35 mouse cellular contexts compared by ENCODE assay signal in genomic region chr2:165380050-165380449, GRCm38 (mm10). TPM values are rescaled to one million over a fixed set of nuclear protein-coding genes. Genes with fewer than 3 reads are reported as not detected.
"Had no signal": no experiment of that assay in that cellular context is flagged by ENCODE, and none has a peak within 500 bp of the region (broad histone marks: within the 10 kb centered on the region; RNA-seq: fewer than 3 reads in every experiment).

No protein-coding gene starts in this region.

- DNase-seq: gastrocnemius, postnatal 14 days; gastrocnemius, postnatal 36 days; heart, adult 11 months; heart, adult 2 months; heart, postnatal 14 days; heart, postnatal 36 days; kidney, adult 18-20 months; kidney, adult 8-10 months; kidney, postnatal 10 days; kidney, postnatal 4 days; left cerebral cortex, postnatal 4 days had no signal

- ATAC-seq: hindbrain, embryonic 16.5 days; inflammation-experienced regulatory T-cells, adult 6 months; intestine, embryonic 15.5 days; intestine, postnatal 0 days; liver, embryonic 12.5 days had no signal

- H3K27ac ChIP-seq: heart, adult 2 months; heart, embryonic 13.5 days; heart, embryonic 15.5 days; hindbrain, embryonic 14.5 days; intestine, embryonic 15.5 days; layer of hippocampus, adult 2 months; left cerebral cortex, adult 2 months; limb, embryonic 13.5 days; limb, embryonic 15.5 days; liver, embryonic 12.5 days had no signal

- H3K4me3 ChIP-seq: heart, adult 2 months; heart, embryonic 13.5 days; heart, embryonic 15.5 days; intestine, embryonic 15.5 days; layer of hippocampus, adult 2 months; left cerebral cortex, adult 2 months; limb, embryonic 13.5 days; limb, embryonic 15.5 days; liver, embryonic 12.5 days had no signal

- H3K4me2 ChIP-seq: heart, embryonic 11.5 days; heart, embryonic 13.5 days; heart, embryonic 15.5 days; hindbrain, embryonic 14.5 days; intestine, embryonic 15.5 days; limb, embryonic 13.5 days; limb, embryonic 15.5 days; liver, embryonic 12.5 days had no signal

- H3K27me3 ChIP-seq: heart, embryonic 13.5 days; heart, embryonic 15.5 days; intestine, embryonic 15.5 days; limb, embryonic 13.5 days; limb, embryonic 15.5 days; liver, embryonic 12.5 days had no signal

- H3K4me1 ChIP-seq: intestine, embryonic 15.5 days; limb, embryonic 13.5 days; limb, embryonic 15.5 days had no signal

- H3K9ac ChIP-seq: heart, embryonic 13.5 days; heart, embryonic 15.5 days; hindbrain, embryonic 14.5 days; intestine, embryonic 15.5 days; limb, embryonic 13.5 days; limb, embryonic 15.5 days; liver, embryonic 12.5 days had no signal

RNA-seq across cellular contexts. Expression of gene Zfp334, which starts 8.0 kb away (rescaled TPM):
- total RNA-seq: hematopoietic stem cell, adult 5-6 weeks had no signal
- polyA plus RNA-seq: inflammation-experienced regulatory T-cells, adult 6 months had no signal

RNA-seq across cellular contexts. Expression of gene Zfp663, which starts 11.5 kb away (rescaled TPM):
- total RNA-seq: gastrocnemius, adult 18-20 months; gastrocnemius, adult 8-10 months; gastrocnemius, postnatal 36 days; heart, adult 2 months; heart, postnatal 14 days; heart, postnatal 36 days; hematopoietic stem cell, adult 5-6 weeks; left cerebral cortex, adult 2 months; liver, adult 2 months had no signal
- polyA plus RNA-seq: gonadal fat pad, adult 2 months; heart, adult 2 months; heart, postnatal 0 days; inflammation-experienced regulatory T-cells, adult 6 months; liver, adult 2 months had no signal

RNA-seq across cellular contexts. Expression of gene Ocstamp, which starts 20.2 kb away (rescaled TPM):
- total RNA-seq: heart, adult 2 months; heart, postnatal 14 days; heart, postnatal 36 days; hematopoietic stem cell, adult 5-6 weeks; layer of hippocampus, adult 2 months; layer of hippocampus, postnatal 25 days; left cerebral cortex, adult 2 months; left cerebral cortex, postnatal 10 days; left cerebral cortex, postnatal 25 days; left cerebral cortex, postnatal 4 days had no signal
- polyA plus RNA-seq: heart, embryonic 11.5 days; heart, embryonic 13.5 days; hindbrain, embryonic 11.5 days; hindbrain, embryonic 14.5 days; inflammation-experienced regulatory T-cells, adult 6 months; kidney, embryonic 16.5 days had no signal
